In genomic region chr13:111545286-111545685, GRCm38 (mm10) we compare ENCODE assay signal across 32 mouse cellular contexts. TPM values are rescaled to one million over a fixed set of nuclear protein-coding genes. Genes with fewer than 3 reads are reported as not detected.
"Had no signal": no experiment of that assay in that cellular context is flagged by ENCODE, and none has a peak within 500 bp of the region (broad histone marks: within the 10 kb centered on the region; RNA-seq: fewer than 3 reads in every experiment).

No protein-coding gene starts in this region.

- H3K27ac ChIP-seq: layer of hippocampus, adult 2 months; liver, embryonic 13.5 days; macrophage; stomach, postnatal 0 days had no signal

- H3K9me3 ChIP-seq: liver, embryonic 13.5 days; megakaryocyte, embryonic 14.5 days had no signal

- H3K4me2 ChIP-seq: liver, embryonic 13.5 days; lung, embryonic 14.5 days; midbrain, embryonic 11.5 days had no signal

- DNase-seq: kidney, adult 9 months; kidney, postnatal 25 days; layer of hippocampus, adult 9-11 months; liver, embryonic 13.5 days; lung, embryonic 14.5 days; midbrain, embryonic 14.5 days; right cerebral cortex, adult 18-20 months; right cerebral cortex, postnatal 14 days; right cerebral cortex, postnatal 4 days; thymus, adult 2 months; thymus, postnatal 14 days; thymus, postnatal 4 days had no signal

- H3K4me3 ChIP-seq: layer of hippocampus, adult 2 months; liver, embryonic 13.5 days; megakaryocyte, embryonic 14.5 days had no signal

- ATAC-seq: lung, postnatal 0 days had no signal

- H3K36me3 ChIP-seq: liver, embryonic 13.5 days had no signal

- H3K27me3 ChIP-seq: liver, embryonic 13.5 days had no signal

- H3K9ac ChIP-seq: liver, embryonic 13.5 days; lung, embryonic 14.5 days had no signal

- H3K4me1 ChIP-seq: megakaryocyte, embryonic 14.5 days had no signal

RNA-seq across cellular contexts. Expression of gene Gm49496, which starts 4.5 kb away (rescaled TPM):
- total RNA-seq: layer of hippocampus, adult 2 months; layer of hippocampus, postnatal 25 days; left cerebral cortex, adult 18-20 months; left cerebral cortex, postnatal 10 days; left cerebral cortex, postnatal 36 days; liver, adult 2 months; midbrain, postnatal 0 days had no signal
- polyA plus RNA-seq: kidney, embryonic 16.5 days; large intestine, adult 2 months; limb, embryonic 11.5 days; limb, embryonic 14.5 days; liver, adult 2 months; liver, embryonic 13.5 days; liver, embryonic 16.5 days; lung, embryonic 14.5 days; lung, postnatal 0 days; macrophage; midbrain, embryonic 11.5 days; midbrain, embryonic 14.5 days; midbrain, postnatal 0 days; neural tube, embryonic 11.5 days; neural tube, embryonic 14.5 days; stomach, embryonic 14.5 days; stomach, postnatal 0 days; thymus, adult 2 months had no signal

RNA-seq across cellular contexts. Expression of gene Gm10198, which starts 47.3 kb away (rescaled TPM):
- total RNA-seq: layer of hippocampus, adult 2 months; layer of hippocampus, postnatal 25 days; left cerebral cortex, adult 18-20 months; left cerebral cortex, postnatal 10 days; left cerebral cortex, postnatal 36 days; liver, adult 2 months; midbrain, postnatal 0 days had no signal
- polyA plus RNA-seq: kidney, embryonic 16.5 days; large intestine, adult 2 months; limb, embryonic 11.5 days; limb, embryonic 14.5 days; liver, adult 2 months; liver, embryonic 13.5 days; liver, embryonic 16.5 days; lung, embryonic 14.5 days; lung, postnatal 0 days; macrophage; midbrain, embryonic 11.5 days; midbrain, embryonic 14.5 days; midbrain, postnatal 0 days; neural tube, embryonic 11.5 days; neural tube, embryonic 14.5 days; stomach, embryonic 14.5 days; stomach, postnatal 0 days; thymus, adult 2 months had no signal
